Mouse (Mus musculus): ENCODE data around the gene Ryk.

DNA sequence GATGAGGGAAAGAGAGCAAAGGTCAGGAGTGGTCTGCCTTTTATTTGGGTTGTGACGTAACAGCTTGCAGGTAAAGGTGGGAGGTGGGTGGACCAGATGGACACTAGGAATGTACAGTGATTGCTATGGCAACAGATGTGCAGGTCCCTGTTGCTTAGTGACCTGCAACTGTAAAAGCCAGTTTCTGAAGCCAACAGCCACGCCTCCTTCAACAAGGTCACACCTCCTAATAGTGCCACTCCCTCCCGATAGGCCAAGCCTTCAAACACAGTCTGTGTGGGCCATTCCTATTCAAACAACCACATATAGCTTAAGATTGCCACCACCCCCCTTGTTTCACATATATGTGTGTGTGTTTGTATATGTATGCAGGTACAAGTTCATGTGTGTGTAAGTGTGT lies 45.2 kb upstream of the Ryk start:
- TF ChIP-seq CTCF (conservative IDR thresholded peaks at IDR 0.05; ENCODE audit: low read length) (no peak), NANOG (IDR thresholded peaks at IDR 0.05; ENCODE audit: borderline replicate concordance, low read length) (no peak), POU5F1 (IDR thresholded peaks at IDR 0.05; ENCODE audit: borderline replicate concordance, low read length) (no peak)
